Mouse (Mus musculus) bone marrow, adult 2 months (tissue): ENCODE measurements around the gene Macrod2. TPM values are rescaled to one million over a fixed set of nuclear protein-coding genes. Genes with fewer than 3 reads are reported as not detected.

ENCODE experiments used
- H3K27ac ChIP-seq: fragments of 200-500 bp; 2 replicates; pipeline ENCODE4 v1.5.1; 2012; ENCODE audit warnings: low read depth, mild to moderate bottlenecking, control low read depth, inconsistent platforms, low read length; ENCODE audit not compliant: control insufficient read depth, poor library complexity, insufficient read depth
- H3K4me1 ChIP-seq: fragments of 200-500 bp; 2 replicates; pipeline ENCODE4 v1.6.1; 2011; ENCODE audit warnings: low read length; ENCODE audit not compliant: control insufficient read depth, insufficient read depth
- H3K4me3 ChIP-seq: fragments of 200-500 bp; replicated peaks from 2 replicates; pipeline ENCODE3; 2011; ENCODE audit warnings: mild to moderate bottlenecking, low read depth, low read length, control low read depth; ENCODE audit not compliant: control insufficient read depth
- CTCF ChIP-seq: fragments of 200-500 bp; IDR thresholded peaks from 2 replicates; pipeline ENCODE4 v1.5.1; 2011; ENCODE audit warnings: low read length, control low read depth; ENCODE audit not compliant: control insufficient read depth, insufficient read depth
- POLR2A ChIP-seq: fragments of 200-500 bp; IDR thresholded peaks from 2 replicates; pipeline ENCODE4 v1.6.1; 2011; ENCODE audit warnings: low read depth, mild to moderate bottlenecking, control low read depth, low read length, borderline replicate concordance; ENCODE audit not compliant: control insufficient read depth
- WGBS: fragments of 180-500 bp; shearing (Covaris S2); methylation state at CpG from one replicate; pipeline ENCODE4 v1.1.7; 2018; 5-methylcytosine and 5-hydroxymethylcytosine counted together
- polyA plus RNA-seq: library from polyadenylated mRNA; stranded (reverse); fragments of >200 nt; gene quantifications from 2 replicates; pipeline ENCODE4 v1.2.4, GENCODE M21; 2011; ENCODE audit warnings: low replicate concordance; ENCODE audit not compliant: missing spikeins, insufficient read depth, insufficient read length

Gene Macrod2
- polyA plus RNA-seq, 1 experiment, result 2.8 TPM

GRCm38 (mm10) chr2:142349805-142350204 is 1954.7 kb downstream of the Macrod2 start:
- TF ChIP-seq POLR2A (no peak), CTCF (no peak)
- no peak overlapping the region for H3K4me3 ChIP-seq
- H3K27ac ChIP-seq, result no peak overlapping the region
- no peaks in the 10 kb centered on the region for H3K4me1 ChIP-seq

DNA sequence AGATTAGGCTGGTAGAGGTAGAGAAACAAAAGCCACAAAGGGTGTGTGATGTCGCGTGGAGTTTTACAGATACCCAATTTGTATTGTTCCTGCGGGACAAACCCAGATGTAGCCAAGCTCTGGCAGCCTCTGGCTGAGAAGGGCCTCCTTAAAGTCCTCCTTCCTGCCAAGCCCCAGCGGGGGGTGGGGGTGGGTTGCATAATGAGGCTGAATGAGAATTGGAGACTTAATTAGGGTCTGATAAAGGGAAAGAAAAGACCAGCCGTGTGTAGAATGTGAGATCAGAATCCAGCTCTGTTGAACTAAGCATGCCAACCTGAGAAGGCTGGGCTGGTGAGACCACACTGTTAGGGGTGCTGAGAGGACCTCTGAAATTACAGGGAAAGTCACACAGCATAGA is 1967.8 kb downstream of the Macrod2 start:
- Histone ChIP-seq H3K4me1 (no peaks in the 10 kb centered on the region), H3K4me3 (no peak overlapping the region), H3K27ac (no peak overlapping the region)
- no peak for TF ChIP-seq POLR2A
- no peak for TF ChIP-seq CTCF
- WGBS, result 24% methylated on average over 5 of the region's 5 CpGs

GRCm38 (mm10) chr2:142373978-142374377 is 1978.9 kb downstream of the Macrod2 start:
- 19% methylated on average over 3 of the region's 3 CpGs for WGBS
- H3K27ac ChIP-seq, result no peak overlapping the region
- TF ChIP-seq POLR2A (no peak), CTCF (no peak)
- H3K4me3 ChIP-seq, result no peak overlapping the region
- no peaks in the 10 kb centered on the region for H3K4me1 ChIP-seq

GRCm38 (mm10) chr2:142380563-142380962 is 1985.5 kb downstream of the Macrod2 start:
- no peak overlapping the region for H3K27ac ChIP-seq
- H3K4me3 ChIP-seq, result no peak overlapping the region
- TF ChIP-seq CTCF (no peak), POLR2A (no peak)
- no peaks in the 10 kb centered on the region for H3K4me1 ChIP-seq
- WGBS, result 90% methylated on average over 2 of the region's 2 CpGs

DNA sequence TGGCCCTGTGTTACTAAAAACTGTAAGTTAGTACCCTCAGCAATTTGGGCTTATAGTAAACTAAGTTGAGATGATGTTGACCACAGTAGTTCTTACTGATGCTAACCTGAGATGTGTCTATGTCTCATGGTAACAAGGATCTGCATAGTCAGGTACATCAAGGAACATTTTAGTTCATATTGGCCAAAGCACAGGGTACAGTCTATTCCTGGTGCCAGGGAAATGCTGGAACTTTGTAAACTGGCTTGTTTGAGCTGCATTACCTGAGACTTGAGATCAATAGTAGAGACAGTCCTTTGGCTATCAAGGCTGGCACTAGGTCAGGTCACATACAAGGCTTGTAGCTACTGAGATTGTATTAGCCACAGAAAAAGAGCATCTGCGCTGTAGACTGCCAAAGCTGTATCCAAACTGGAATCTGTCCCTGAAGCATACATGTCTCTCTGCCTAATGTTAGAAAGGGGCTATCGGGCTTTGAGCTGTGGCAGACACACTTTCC is 1986.0 kb downstream of the Macrod2 start:
- Histone ChIP-seq H3K4me1 (no peaks in the 10 kb centered on the region), H3K27ac (no peak overlapping the region), H3K4me3 (no peak overlapping the region)
- 76% methylated on average over 2 of the region's 2 CpGs for WGBS
- TF ChIP-seq POLR2A (no peak), CTCF (no peak)

GRCm38 (mm10) chr2:142393546-142393945 is 1998.4 kb downstream of the Macrod2 start:
- no peak overlapping the region for H3K27ac ChIP-seq
- TF ChIP-seq CTCF, result no peak
- no peak for TF ChIP-seq POLR2A
- H3K4me1 ChIP-seq, result no peaks in the 10 kb centered on the region
- H3K4me3 ChIP-seq, result no peak overlapping the region

DNA sequence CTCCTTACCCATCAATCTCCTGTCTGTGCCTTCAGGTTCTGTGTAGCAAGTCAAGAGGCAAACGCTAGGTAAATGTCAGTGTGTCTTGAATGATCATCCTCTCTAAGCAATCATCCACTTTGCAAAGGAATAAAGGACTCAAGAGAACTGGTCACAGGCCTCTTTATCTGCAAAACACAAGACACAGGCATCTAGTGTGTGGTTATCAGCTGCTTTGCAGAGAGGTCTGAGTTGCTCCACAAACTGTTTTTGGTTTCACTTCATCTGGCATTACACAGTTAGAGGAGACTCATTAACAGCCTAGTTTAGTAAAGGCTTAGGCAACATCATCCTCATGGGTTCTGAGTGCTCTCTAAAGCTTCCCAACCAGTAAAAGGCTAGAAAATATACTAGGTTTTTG is 2004.4 kb downstream of the Macrod2 start:
- Histone ChIP-seq H3K27ac (no peak overlapping the region), H3K4me3 (no peak overlapping the region), H3K4me1 (no peaks in the 10 kb centered on the region)
- no peak for TF ChIP-seq CTCF
- no peak for TF ChIP-seq POLR2A
- 68% methylated on average over 1 of the region's 1 CpGs for whole genome bisulfite sequencing

DNA sequence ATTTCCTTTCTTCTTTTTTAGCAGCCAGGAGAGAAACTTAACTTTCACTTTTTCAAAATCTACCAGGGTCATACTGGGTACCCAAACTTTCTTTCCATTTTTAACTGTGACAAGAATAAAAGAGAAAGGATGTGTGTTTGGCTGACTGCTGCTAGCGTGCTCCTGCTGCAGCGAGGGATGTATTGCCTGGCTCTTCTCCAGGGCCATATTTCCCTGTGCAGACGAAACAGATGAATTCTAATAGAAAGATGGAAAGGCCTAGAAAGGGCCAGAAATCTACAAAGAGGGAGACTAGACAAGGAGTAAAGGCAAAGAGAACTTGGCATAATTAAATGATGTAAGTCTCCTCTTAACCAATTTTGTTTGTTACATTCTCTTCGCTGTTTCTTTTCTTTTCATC is 2005.7 kb downstream of the Macrod2 start:
- H3K27ac ChIP-seq, result no peak overlapping the region
- 74% methylated on average over 4 of the region's 4 CpGs for WGBS
- no peaks in the 10 kb centered on the region for H3K4me1 ChIP-seq
- TF ChIP-seq POLR2A, result no peak
- H3K4me3 ChIP-seq, result no peak overlapping the region

GRCm38 (mm10) chr2:142401359-142401758 is 2006.2 kb downstream of the Macrod2 start:
- Histone ChIP-seq H3K27ac (no peak overlapping the region), H3K4me3 (no peak overlapping the region), H3K4me1 (no peaks in the 10 kb centered on the region)
- WGBS, result 86% methylated on average over 3 of the region's 3 CpGs
- TF ChIP-seq POLR2A (no peak), CTCF (no peak)
